Mouse (Mus musculus) hindbrain, embryonic 11.5 days (tissue): ENCODE measurements around the gene Rasal3. TPM values are rescaled to one million over a fixed set of nuclear protein-coding genes. Genes with fewer than 3 reads are reported as not detected.

Experiments used
- ATAC-seq: fragments of 200-750 bp; cut with Nextera tagmentation; 2 replicates; pipeline ENCODE4 v1.8.0; 2017; ENCODE audit warnings: mild to moderate bottlenecking, moderate TSS enrichment, moderate library complexity; ENCODE audit not compliant: low FRiP score
- DNase-seq: peaks from one replicate; pipeline ENCODE4 v3.0.0-alpha.2; 2015; ENCODE audit warnings: low spot score
- H3K27ac ChIP-seq: fragments of 300-500 bp; sonication (generic); 2 replicates; pipeline ENCODE4 v1.5.1; 2014; ENCODE audit warnings: mild to moderate bottlenecking, low read depth, low read length
- H3K27me3 ChIP-seq: fragments of 300-500 bp; sonication (generic); 2 replicates; pipeline ENCODE4 v1.6.1; 2014; ENCODE audit warnings: mild to moderate bottlenecking, low read length, moderate library complexity, mixed read lengths; ENCODE audit not compliant: control insufficient read depth, insufficient read depth
- H3K36me3 ChIP-seq: fragments of 300-500 bp; sonication (generic); 2 replicates; pipeline ENCODE4 v1.6.1; 2014; ENCODE audit warnings: mild to moderate bottlenecking, low read length, moderate library complexity, mixed read lengths; ENCODE audit not compliant: control insufficient read depth, insufficient read depth
- H3K4me1 ChIP-seq: fragments of 300-500 bp; sonication (generic); replicated peaks from 2 replicates; pipeline ENCODE4 v1.6.1; 2014; ENCODE audit warnings: low read length, mixed read lengths; ENCODE audit not compliant: control insufficient read depth, insufficient read depth
- H3K4me2 ChIP-seq: fragments of 300-500 bp; sonication (generic); replicated peaks from 2 replicates; pipeline ENCODE4 v1.6.1; 2014; ENCODE audit warnings: mild to moderate bottlenecking, low read depth, low read length
- H3K4me3 ChIP-seq: fragments of 300-500 bp; sonication (generic); 2 replicates; pipeline ENCODE4 v1.5.1; 2014; ENCODE audit warnings: low read depth, low read length
- H3K9ac ChIP-seq: fragments of 300-500 bp; sonication (generic); 2 replicates; pipeline ENCODE4 v1.6.1; 2014; ENCODE audit warnings: low read depth, low read length
- H3K9me3 ChIP-seq: fragments of 300-500 bp; sonication (generic); 2 replicates; pipeline ENCODE4 v1.6.1; 2016; ENCODE audit warnings: low read length; ENCODE audit not compliant: control insufficient read depth
- WGBS: fragments of 180-500 bp; shearing (Covaris S2); extraction: QIAGEN DNeasy Blood & Tissue Kit; methylation state at CpG from one replicate; pipeline ENCODE4 v1.1.7; 2014; 5-methylcytosine and 5-hydroxymethylcytosine counted together
- polyA plus RNA-seq: library from polyadenylated mRNA; unstranded; fragments of >200 nt; fragmentation: Nextera tagmentation; extraction: Ambion mirVana; gene quantifications from 2 replicates; pipeline ENCODE4 v1.2.1, GENCODE M21; 2014

The Rasal3 gene
- polyA plus RNA-seq, 1 experiment from 2014 or later = 0.48 TPM

DNA sequence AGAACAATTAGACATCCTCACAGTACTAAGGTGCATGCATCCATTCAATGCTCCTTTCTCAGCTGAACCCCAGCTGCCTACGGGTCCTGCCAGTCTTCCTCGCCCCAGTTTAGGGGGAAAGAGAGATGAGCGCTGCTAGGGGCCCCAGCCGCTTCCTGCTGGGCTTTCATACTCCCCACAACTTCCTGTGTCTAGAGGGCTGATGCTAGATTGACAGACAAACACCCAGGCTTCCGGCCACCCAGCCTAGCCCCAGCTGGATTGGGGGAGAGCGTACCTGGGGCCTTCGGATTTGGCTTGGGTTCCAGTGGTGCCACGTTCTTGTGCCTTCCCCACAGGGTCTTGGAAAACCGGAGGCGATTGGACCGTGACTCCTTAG, 615 bp downstream of the Rasal3 start:
- Histone ChIP-seq H3K4me3 (no peak overlapping the region), H3K27ac (no peak overlapping the region), H3K4me2 (no peak overlapping the region), H3K36me3 (no peaks in the 10 kb centered on the region), H3K4me1 (no peaks in the 10 kb centered on the region), H3K9ac (no peak overlapping the region), H3K9me3 (no peaks in the 10 kb centered on the region), H3K27me3 (peaks cover 12% of the 10 kb centered on the region; the same call in 1 of the 2 replicates)
- WGBS = 77% methylated on average over 11 of the region's 11 CpGs
- DNase-seq (no peak), ATAC-seq (no peak)

DNA sequence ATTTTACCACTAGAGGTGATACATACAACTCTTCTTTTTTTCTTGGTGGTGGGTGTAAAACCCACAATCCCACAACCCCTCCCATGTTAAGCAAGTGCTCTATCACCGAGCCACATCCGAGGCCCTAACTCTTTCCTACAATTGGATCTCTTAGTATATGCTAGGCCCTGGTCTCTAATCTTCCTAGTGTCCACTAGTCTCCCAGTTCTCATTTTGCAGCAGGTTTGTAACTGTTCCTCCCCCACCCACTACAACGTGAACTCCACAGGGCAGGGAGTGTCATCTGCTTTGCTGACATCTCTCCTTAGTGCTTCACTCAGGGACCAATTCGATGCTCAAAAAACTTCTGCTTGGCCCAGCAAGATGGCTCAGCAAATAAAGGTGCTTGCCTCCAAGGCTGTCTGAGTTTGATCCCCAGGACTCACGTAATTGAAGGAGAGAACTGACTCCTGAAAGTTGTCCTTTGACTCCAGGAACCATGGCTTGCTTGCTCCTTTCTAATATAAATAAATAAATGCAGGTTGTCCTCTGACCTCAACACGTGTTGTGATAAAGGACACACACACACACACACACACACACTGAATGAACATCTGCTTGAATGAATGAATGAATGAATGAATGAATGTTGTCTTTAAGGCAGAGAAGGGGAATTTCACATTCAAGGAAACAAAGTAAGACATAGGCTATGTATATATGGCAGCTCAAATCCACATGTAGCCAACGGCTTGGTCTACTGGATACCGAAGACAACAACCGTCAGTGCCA, 1.2 kb downstream of the Rasal3 start:
- WGBS = 85% methylated on average over 9 of the region's 9 CpGs
- ATAC-seq = no peak
- H3K4me3 ChIP-seq = no peak overlapping the region

GRCm38 (mm10) chr17:32396266-32396665, 7.1 kb downstream of the Rasal3 start:
- 5% methylated on average over 30 of the region's 37 CpGs for WGBS
- no peak overlapping the region; the same call in 1 of the 2 replicates for H3K4me2 ChIP-seq
- H3K9me3 ChIP-seq = no peaks in the 10 kb centered on the region
- H3K27me3 ChIP-seq = peaks cover 65% of the 10 kb centered on the region
- 0 out of 2 replicates have a peak overlapping the region, but pooled peaks have one; percentile 11 for H3K4me3 ChIP-seq
- no peak overlapping the region for H3K9ac ChIP-seq
- H3K36me3 ChIP-seq = no peaks in the 10 kb centered on the region
- no peak for ATAC-seq
- H3K4me1 ChIP-seq = no peaks in the 10 kb centered on the region
- H3K27ac ChIP-seq = no peak overlapping the region
- DNase-seq = no peak

More for the DNA sequence above, 1.2 kb downstream of the Rasal3 start:
- Histone ChIP-seq H3K27ac (no peak overlapping the region), H3K27me3 (peaks cover 18% of the 10 kb centered on the region), H3K9ac (no peak overlapping the region), H3K9me3 (no peaks in the 10 kb centered on the region), H3K4me1 (no peaks in the 10 kb centered on the region), H3K4me2 (no peak overlapping the region), H3K36me3 (no peaks in the 10 kb centered on the region)
- no peak for DNase-seq

GRCm38 (mm10) chr17:32393944-32394343, 9.4 kb downstream of the Rasal3 start:
- ATAC-seq = no peak
- WGBS = 92% methylated on average over 10 of the region's 10 CpGs
- Histone ChIP-seq H3K4me2 (no peak overlapping the region), H3K9ac (no peak overlapping the region), H3K4me3 (no peak overlapping the region), H3K27ac (no peak overlapping the region), H3K9me3 (no peaks in the 10 kb centered on the region), H3K36me3 (no peaks in the 10 kb centered on the region), H3K4me1 (no peaks in the 10 kb centered on the region), H3K27me3 (peaks cover 69% of the 10 kb centered on the region)
- no peak for DNase-seq

- peak within 1 kb of the TSS; percentile 81 for H3K9ac ChIP-seq
- no peaks in the 10 kb centered on the region for H3K9me3 ChIP-seq
- peak within 1 kb of the TSS; percentile 95 for H3K4me2 ChIP-seq
- 0% methylated on average over 13 of the region's 44 CpGs for WGBS
- no peaks in the 10 kb centered on the region for H3K36me3 ChIP-seq
- peak within 1 kb of the TSS; percentile 61 for H3K27ac ChIP-seq
- peak within 1 kb of the TSS; percentile 77 for H3K4me3 ChIP-seq
- DNase-seq (peak; percentile 93), ATAC-seq (peak; percentile 88)
- H3K27me3 ChIP-seq = peaks cover 27% of the 10 kb centered on the region
- 0 out of 2 replicates have a peak, but pooled peaks cover 3% of the 10 kb centered on the region for H3K4me1 ChIP-seq
Measured at GRCm38 (mm10) chr17:32389101-32389659, 14.2 kb downstream of the Rasal3 start, which contains the start of gene Wiz. TSS of gene Wiz (minus strand) at chr17:32389439.

- H3K9ac ChIP-seq = peak overlapping the region; percentile 81
- H3K27ac ChIP-seq = peak overlapping the region; percentile 61; the same call in 1 of the 2 replicates
- peak overlapping the region; percentile 77 for H3K4me3 ChIP-seq
- ATAC-seq = peak; percentile 65
- H3K9me3 ChIP-seq = no peaks in the 10 kb centered on the region
- peak overlapping the region; percentile 95 for H3K4me2 ChIP-seq
- WGBS = 2% methylated on average over 34 of the region's 39 CpGs
- H3K4me1 ChIP-seq = 0 out of 2 replicates have a peak, but pooled peaks cover 3% of the 10 kb centered on the region
- H3K36me3 ChIP-seq = no peaks in the 10 kb centered on the region
- DNase-seq = peak; percentile 48
- peaks cover 22% of the 10 kb centered on the region for H3K27me3 ChIP-seq
Measured at GRCm38 (mm10) chr17:32388370-32389100, 14.8 kb downstream of the Rasal3 start.

DNA sequence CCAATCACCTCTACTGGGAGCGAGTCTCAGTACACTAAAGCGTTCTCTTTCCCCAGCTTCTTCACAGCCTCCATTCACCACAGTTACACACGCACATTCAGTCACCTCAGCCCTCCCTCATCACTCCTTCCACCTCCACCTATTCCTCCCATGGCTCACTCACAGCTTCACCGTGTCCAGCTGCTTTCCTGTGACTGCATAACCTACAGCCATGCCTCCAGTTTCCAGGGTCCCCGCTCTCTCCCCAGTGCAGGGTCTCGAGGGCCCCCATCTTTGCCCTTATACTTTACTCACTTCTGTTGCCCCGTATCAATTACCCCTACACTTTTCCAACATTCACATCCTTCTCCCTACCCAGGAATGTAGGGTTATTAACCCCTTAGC, 15.4 kb downstream of the Rasal3 start:
- H3K27ac ChIP-seq = no peak overlapping the region
- DNase-seq = no peak
- ATAC-seq = no peak

DNA sequence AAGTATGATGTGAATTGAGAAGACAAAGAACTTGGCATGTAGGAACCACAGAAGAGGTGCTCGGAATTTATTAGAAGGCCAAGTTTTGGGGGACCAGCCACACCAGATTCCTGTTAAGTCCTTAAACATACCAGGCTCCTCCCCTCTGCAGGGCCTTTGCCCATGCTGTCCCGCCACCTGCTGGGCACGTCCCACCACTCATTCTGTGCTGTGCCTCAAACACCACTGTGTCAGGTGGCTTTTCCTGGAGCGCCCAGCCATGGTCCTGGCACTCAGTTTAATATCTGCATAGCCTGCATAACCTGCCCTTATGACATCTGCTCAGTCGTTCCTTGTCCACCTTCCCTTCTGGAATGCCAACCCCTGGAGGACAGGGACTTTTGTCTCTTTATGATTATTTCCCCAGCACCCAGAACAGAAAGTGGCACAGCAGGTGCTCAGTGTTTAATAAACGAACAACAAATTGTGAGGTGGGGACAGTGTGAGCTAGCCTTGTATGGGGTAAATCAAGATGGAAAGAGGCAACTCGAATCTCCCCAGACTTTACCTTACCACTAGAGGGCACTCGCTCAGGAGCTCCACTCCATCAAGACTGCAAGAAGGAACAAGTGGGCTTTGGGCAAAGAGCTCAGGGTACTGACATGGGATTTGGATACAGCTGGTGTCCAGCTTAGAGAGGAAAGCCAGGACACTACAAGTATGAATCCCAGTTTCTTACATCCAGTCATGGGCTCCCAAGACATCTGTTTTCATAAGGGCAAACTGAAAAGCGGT, 16.5 kb downstream of the Rasal3 start:
- peak; percentile 34 for DNase-seq
- ATAC-seq = no peak
- 66% methylated on average over 9 of the region's 9 CpGs for WGBS

More for the DNA sequence above, 15.4 kb downstream of the Rasal3 start:
- no peaks in the 10 kb centered on the region for H3K9me3 ChIP-seq
- H3K36me3 ChIP-seq = no peaks in the 10 kb centered on the region
- peak overlapping the region; percentile 81; the same call in 1 of the 2 replicates for H3K9ac ChIP-seq
- peak overlapping the region; percentile 95 for H3K4me2 ChIP-seq
- 41% methylated on average over 7 of the region's 7 CpGs for WGBS
- H3K4me1 ChIP-seq = 0 out of 2 replicates have a peak, but pooled peaks cover 3% of the 10 kb centered on the region
- peaks cover 20% of the 10 kb centered on the region for H3K27me3 ChIP-seq
- H3K4me3 ChIP-seq = peak overlapping the region; percentile 77

More for the DNA sequence above, 16.5 kb downstream of the Rasal3 start:
- H3K9ac ChIP-seq = no peak overlapping the region
- no peak overlapping the region for H3K27ac ChIP-seq
- peaks cover 13% of the 10 kb centered on the region for H3K27me3 ChIP-seq
- H3K4me1 ChIP-seq = 0 out of 2 replicates have a peak, but pooled peaks cover 3% of the 10 kb centered on the region
- H3K4me2 ChIP-seq = no peak overlapping the region
- H3K9me3 ChIP-seq = no peaks in the 10 kb centered on the region
- H3K36me3 ChIP-seq = no peaks in the 10 kb centered on the region
- no peak overlapping the region for H3K4me3 ChIP-seq
